Comparison of ENCODE assay signal across 12 mouse cellular contexts in the genomic region with DNA sequence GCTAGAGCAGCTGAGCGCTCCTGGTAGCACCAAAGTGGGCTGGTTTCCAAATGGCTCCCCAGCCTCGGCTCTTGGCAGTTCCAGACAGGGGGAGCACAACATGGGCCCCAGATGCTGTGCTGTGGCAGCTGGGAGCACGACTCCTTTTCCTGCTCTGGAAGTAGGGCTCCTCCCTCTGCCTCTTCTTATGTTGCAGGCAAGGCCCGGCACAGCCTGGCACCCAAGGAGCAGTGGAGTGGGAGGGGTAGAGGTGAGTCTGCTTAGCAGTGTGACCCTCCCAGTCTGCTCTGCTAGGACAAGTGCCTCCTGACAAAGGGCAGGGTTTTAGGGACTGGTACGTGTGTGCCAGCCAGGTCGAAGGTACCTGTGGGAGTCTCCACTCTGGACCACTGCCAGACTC. TPM values are rescaled to one million over a fixed set of nuclear protein-coding genes. Genes with fewer than 3 reads are reported as not detected.
DNase-seq lines count a peak whose midpoint lies in the region; ATAC-seq and TF ChIP-seq lines count a peak whose summit lies in the region.
"Had no signal": no experiment of that assay in that cellular context is flagged by ENCODE, and none has a peak within 500 bp of the region (broad histone marks: within the 10 kb centered on the region; RNA-seq: fewer than 3 reads in every experiment).

No protein-coding gene starts in this region.

- peaks cover 80% of the 10 kb centered on the region for H3K27me3 ChIP-seq in embryonic facial prominence, embryonic 10.5 days (replicated peaks; ENCODE audit: low read depth, poor library complexity, severe bottlenecking)
- H3K27me3 ChIP-seq in limb, embryonic 10.5 days (ENCODE audit: low read depth, poor library complexity, severe bottlenecking), result peaks cover 89% of the 10 kb centered on the region

- no peak overlapping the region for H3K4me3 ChIP-seq in layer of hippocampus, adult 2 months
- 0 out of 2 replicates have a peak overlapping the region, but pooled peaks have one; percentile 6 for H3K4me3 ChIP-seq in embryonic facial prominence, embryonic 10.5 days
- 0 out of 2 replicates have a peak overlapping the region, but pooled peaks have one; percentile 6 for H3K4me3 ChIP-seq in limb, embryonic 10.5 days

- TF ChIP-seq CTCF in layer of hippocampus, adult 2 months (conservative IDR thresholded peaks at IDR 0.05), result no peak

- H3K4me1 ChIP-seq in embryonic facial prominence, embryonic 10.5 days, result peaks cover 71% of the 10 kb centered on the region
- H3K4me1 ChIP-seq in limb, embryonic 10.5 days, result peaks cover 71% of the 10 kb centered on the region

- ATAC-seq in frontal cortex, adult (ENCODE audit: low TSS enrichment), result peak; percentile 25; the same call in 1 of the 2 replicates
- ATAC-seq: hindbrain, embryonic 16.5 days had no signal

- H3K9me3 ChIP-seq in embryonic facial prominence, embryonic 10.5 days, result no peaks in the 10 kb centered on the region
- no peaks in the 10 kb centered on the region for H3K9me3 ChIP-seq in limb, embryonic 10.5 days (replicated peaks)

- DNase-seq in frontal cortex, postnatal 14 days (ENCODE audit: low spot score in 2 of 2), result no peak
- peak; percentile 30 for DNase-seq in layer of hippocampus, adult 9-11 months
- DNase-seq in layer of hippocampus, adult 2 months (ENCODE audit: low spot score in 2 of 2), result no peak
- DNase-seq in embryonic facial prominence, embryonic 10.5 days (ENCODE audit: low spot score), result no peak
- DNase-seq in limb, embryonic 10.5 days (ENCODE audit: low spot score), result no peak
- DNase-seq in B cell, adult 2 months, result no peak
- no peak for DNase-seq in adrenal gland, postnatal 36 days
- DNase-seq: adrenal gland, postnatal 14 days; cerebellum, adult 2 months; heart, adult 18-20 months had no signal

- H3K36me3 ChIP-seq in embryonic facial prominence, embryonic 10.5 days (replicated peaks), result no peaks in the 10 kb centered on the region
- H3K36me3 ChIP-seq in limb, embryonic 10.5 days, result no peaks in the 10 kb centered on the region

- no peak overlapping the region for H3K27ac ChIP-seq in layer of hippocampus, adult 2 months
- peak overlapping the region; percentile 45 for H3K27ac ChIP-seq in embryonic facial prominence, embryonic 10.5 days (replicated peaks)
- H3K27ac ChIP-seq in limb, embryonic 10.5 days, result peak overlapping the region; percentile 85

- 55% methylated on average over 6 of the region's 6 CpGs for WGBS in embryonic facial prominence, embryonic 10.5 days
- 50% methylated on average over 6 of the region's 6 CpGs for WGBS in limb, embryonic 10.5 days

RNA-seq across cellular contexts. Expression of gene Flrt1, which starts 5.3 kb away (rescaled TPM):
- total RNA-seq in layer of hippocampus, adult 2 months (2021), result 10 to 100 TPM; 17.9 to 19.5 TPM
- 2.5 and 2.9 TPM in 2 replicates for polyA plus RNA-seq in embryonic facial prominence, embryonic 10.5 days (2016; fragmentation: Nextera tagmentation; extraction: Ambion mirVana)
- 0.54 and 1.6 TPM in 2 replicates for polyA plus RNA-seq in limb, embryonic 10.5 days (2016; fragmentation: Nextera tagmentation; extraction: Ambion mirVana)
- total RNA-seq in adrenal gland, postnatal 36 days (2021), result 1 to 10 TPM; 1.3 to 4.0 TPM

RNA-seq across cellular contexts. Expression of gene Macrod1, which starts 54.3 kb away (rescaled TPM):
- 10 to 100 TPM; 20.3 to 22.4 TPM for total RNA-seq in layer of hippocampus, adult 2 months (2021)
- polyA plus RNA-seq in embryonic facial prominence, embryonic 10.5 days (2016; fragmentation: Nextera tagmentation; extraction: Ambion mirVana), result 5.0 and 5.4 TPM in 2 replicates
- 2.8 and 4.4 TPM in 2 replicates for polyA plus RNA-seq in limb, embryonic 10.5 days (2016; fragmentation: Nextera tagmentation; extraction: Ambion mirVana)
- total RNA-seq in adrenal gland, postnatal 36 days (2021), result 10 to 100 TPM; 52.5 to 66.7 TPM
